Mouse (Mus musculus) liver, postnatal 0 days (tissue): ENCODE results near the gene Ppp1r13b.

Experiments used
- CTCF ChIP-seq: sonication (generic); IDR thresholded peaks from 2 replicates; pipeline ENCODE4 v1.5.1; 2016; ENCODE audit warnings: antibody characterized with exemption, low read depth
- EP300 ChIP-seq: IDR thresholded peaks from 2 replicates; pipeline ENCODE4 v1.6.1; 2016; ENCODE audit warnings: antibody characterized with exemption, low read depth, mild to moderate bottlenecking

GRCm38 (mm10) chr12:111842565-111843433 lies 65.1 kb downstream of the Ppp1r13b start:
- TF ChIP-seq EP300 (no peak), CTCF (peak; percentile 24; the same call in 1 of the 2 replicates)
